Mouse (Mus musculus) naive thymus-derived CD4-positive, alpha-beta T cell, adult 5 months (primary cell): ENCODE results near the gene Oas2. TPM values are rescaled to one million over a fixed set of nuclear protein-coding genes. Genes with fewer than 3 reads are reported as not detected.

Source experiments
- polyA plus RNA-seq: library from polyadenylated mRNA; unstranded; fragments of 100-300 nt; shearing (Covaris generic); gene quantifications from one replicate; pipeline ENCODE4 v1.2.1, GENCODE M21; 2017

Gene Oas2
- polyA plus RNA-seq, result 3.9 TPM

DNA sequence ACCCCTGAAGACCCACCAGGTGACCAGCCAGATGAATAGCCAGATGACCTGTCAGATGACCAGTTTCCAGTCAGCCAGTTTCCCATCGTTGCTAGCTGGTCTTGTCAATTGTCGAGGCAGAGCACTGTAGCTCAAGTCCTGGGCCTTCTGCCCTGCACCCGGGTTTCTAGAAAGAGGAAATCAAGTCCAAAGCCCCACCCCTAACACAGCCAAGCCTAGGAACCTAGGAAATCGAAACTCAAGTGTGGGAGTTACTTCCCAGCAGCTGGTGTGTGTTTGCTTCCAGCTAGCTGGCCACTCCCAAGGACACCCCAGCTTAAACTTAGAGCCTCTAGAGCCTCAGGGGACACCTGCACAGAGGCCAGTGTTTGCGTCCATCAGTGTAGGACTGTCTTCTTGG is at the start of gene Oas2:
TSS of gene Oas2 (minus strand) at position 166 of the 400 bp plus-strand sequence.

GRCm38 (mm10) chr5:120795480-120796034 is 45.9 kb upstream of the Oas2 start, which contains the start of gene Oas1e:
TSS of gene Oas1e (minus strand) at chr5:120795530.

GRCm38 (mm10) chr5:120777478-120777877 is 27.8 kb upstream of the Oas2 start, which contains the start of gene Oas3:
TSS of gene Oas3 (minus strand) at chr5:120777661.

GRCm38 (mm10) chr5:120711827-120712226 is 37.8 kb downstream of the Oas2 start, which contains the start of gene Dtx1:
TSS of gene Dtx1 (minus strand) at chr5:120711927.

Other genes with a start within 250 kb of the Oas2 start
- 20.0 TPM for gene Plbd2, start 246.2 kb downstream of the Oas2 start, polyA plus RNA-seq
- 8.4 TPM for gene Slc8b1, start 238.7 kb downstream of the Oas2 start, polyA plus RNA-seq
- gene Tpcn1, start 161.2 kb downstream of the Oas2 start, polyA plus RNA-seq, result 13.6 TPM
- gene Iqcd, start 160.8 kb downstream of the Oas2 start, polyA plus RNA-seq, result 0.90 TPM
- gene Rita1, start 137.3 kb downstream of the Oas2 start, polyA plus RNA-seq, result 4.0 TPM
- 87.2 TPM for gene Ddx54, start 137.1 kb downstream of the Oas2 start, polyA plus RNA-seq
- gene Cfap73, start 115.6 kb downstream of the Oas2 start, polyA plus RNA-seq, result not detected
- 8.6 TPM for gene Rasal1, start 101.0 kb downstream of the Oas2 start, polyA plus RNA-seq
- 118 TPM for gene Dtx1, start 37.9 kb downstream of the Oas2 start, polyA plus RNA-seq
- 3.4 TPM for gene Oas3, start 27.8 kb upstream of the Oas2 start, polyA plus RNA-seq
- gene Oas1e, start 45.7 kb upstream of the Oas2 start, polyA plus RNA-seq, result not detected
- gene Oas1c, start 62.7 kb upstream of the Oas2 start, polyA plus RNA-seq, result 5.8 TPM
- gene Oas1f, start 97.5 kb upstream of the Oas2 start, polyA plus RNA-seq, result not detected
- gene Oas1h, start 111.6 kb upstream of the Oas2 start, polyA plus RNA-seq, result not detected
- gene Oas1g, start 137.8 kb upstream of the Oas2 start, polyA plus RNA-seq, result not detected
- gene Oas1a, start 157.7 kb upstream of the Oas2 start, polyA plus RNA-seq, result 4.7 TPM
- not detected for gene Oas1d, start 164.7 kb upstream of the Oas2 start, polyA plus RNA-seq